Mouse (Mus musculus) liver, embryonic 14.5 days (tissue): ENCODE data around the gene Ggt6. TPM values are rescaled to one million over a fixed set of nuclear protein-coding genes. Genes with fewer than 3 reads are reported as not detected.

Source experiments
- ATAC-seq: fragments of 200-750 bp; cut with Nextera tagmentation; 2 replicates; pipeline ENCODE4 v1.8.0; 2017; ENCODE audit warnings: moderate number of reproducible peaks, mild to moderate bottlenecking, moderate library complexity; ENCODE audit not compliant: insufficient read depth
- DNase-seq, 3 experiments: peaks; one replicate each; pipeline ENCODE4 v3.0.0-alpha.2; 2012 to 2013; ENCODE audit warnings: low read depth in 3 of 3, low spot score in 3 of 3
- H3K27ac ChIP-seq: fragments of 300-500 bp; sonication (generic); 2 replicates; pipeline ENCODE4 v1.5.1; 2014; ENCODE audit warnings: moderate library complexity, mild to moderate bottlenecking, control low read depth, inconsistent platforms
- H3K27me3 ChIP-seq: fragments of 300-500 bp; sonication (generic); 2 replicates; pipeline ENCODE4 v1.6.1; 2014; ENCODE audit warnings: mild to moderate bottlenecking, low read length, moderate library complexity; ENCODE audit not compliant: control insufficient read depth, insufficient read depth
- H3K36me3 ChIP-seq: fragments of 300-500 bp; sonication (generic); replicated peaks from 2 replicates; pipeline ENCODE4 v1.6.1; 2014; ENCODE audit warnings: low read depth; ENCODE audit not compliant: control insufficient read depth, insufficient read depth
- H3K4me1 ChIP-seq, 2 experiments: fragments of 200-500 bp in 1 of 2; fragments of 300-500 bp in 1 of 2; sonication (generic) in 1 of 2; replicated peaks; 2 replicates each; pipeline ENCODE4 v1.6.1; 2012 to 2014; ENCODE audit warnings: antibody characterized with exemption in 1 of 2, inconsistent platforms in 1 of 2, low read length in 1 of 2; ENCODE audit not compliant: control insufficient read depth in 2 of 2, insufficient read depth in 2 of 2
- H3K4me2 ChIP-seq: fragments of 300-500 bp; sonication (generic); 2 replicates; pipeline ENCODE4 v1.6.1; 2014; ENCODE audit warnings: low read depth, mild to moderate bottlenecking, control low read depth, moderate library complexity
- H3K4me3 ChIP-seq, 2 experiments: fragments of 200-500 bp in 1 of 2; fragments of 300-500 bp in 1 of 2; sonication (generic) in 1 of 2; 2 replicates each; pipeline ENCODE4 v1.5.1; 2012 to 2014; ENCODE audit warnings: low read depth in 2 of 2, low read length in 2 of 2, mild to moderate bottlenecking in 2 of 2, control low read depth in 1 of 2, inconsistent platforms in 1 of 2, moderate library complexity in 1 of 2; ENCODE audit not compliant: insufficient read depth in 1 of 2
- H3K9ac ChIP-seq: fragments of 300-500 bp; sonication (generic); replicated peaks from 2 replicates; pipeline ENCODE4 v1.6.1; 2014; ENCODE audit warnings: mild to moderate bottlenecking, control low read depth, moderate library complexity
- H3K9me3 ChIP-seq: fragments of 300-500 bp; sonication (generic); 2 replicates; pipeline ENCODE4 v1.6.1; 2016; ENCODE audit warnings: low read length, mixed read lengths; ENCODE audit not compliant: control insufficient read depth
- CTCF ChIP-seq: IDR thresholded peaks from 2 replicates; pipeline ENCODE4 v1.5.1; 2016; ENCODE audit warnings: antibody characterized with exemption, low read depth, control low read depth
- EP300 ChIP-seq: IDR thresholded peaks from 2 replicates; pipeline ENCODE4 v1.6.1; 2016; ENCODE audit warnings: antibody characterized with exemption, low read depth
- WGBS: fragments of 180-500 bp; shearing (Covaris S2); extraction: QIAGEN DNeasy Blood & Tissue Kit; methylation state at CpG from one replicate; pipeline ENCODE4 v1.1.7; 2014; ENCODE audit not compliant: insufficient replicate concordance; 5-methylcytosine and 5-hydroxymethylcytosine counted together
- polyA plus RNA-seq, 2 experiments: library from polyadenylated mRNA; depleted of rRNA in 1 of 2; stranded (reverse) in 1 of 2; unstranded in 1 of 2; fragments of >200 nt; fragmentation: Nextera tagmentation in 1 of 2; extraction: Ambion mirVana in 1 of 2; gene quantifications; 2 replicates each; pipeline versions ENCODE4 v1.2.1 to v1.2.3; 2012 to 2014

Gene Ggt6
- polyA plus RNA-seq, 2 experiments = 0.10 to 0.25 TPM

DNA sequence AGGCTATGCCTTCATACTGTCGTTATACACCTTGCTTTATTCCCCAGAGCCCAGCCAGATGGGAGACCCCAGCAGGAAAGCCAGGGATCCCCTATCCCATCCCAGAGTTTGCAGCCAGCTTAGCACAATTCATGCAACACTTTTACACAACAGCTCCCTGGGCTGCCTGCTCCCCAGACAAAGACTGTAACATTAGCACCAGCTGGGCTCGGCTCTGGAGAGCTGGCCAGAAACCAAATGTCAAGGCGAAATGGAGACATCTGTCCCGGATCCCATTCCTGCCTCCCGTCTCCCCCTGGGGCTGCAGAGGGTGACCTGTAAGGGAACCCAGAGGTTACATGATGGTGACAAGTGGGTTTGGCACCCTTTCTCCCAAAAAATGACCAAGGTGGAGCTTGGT is 41.7 kb upstream of the Ggt6 start:
- ATAC-seq (no peak), DNase-seq (no peak)
- no peak overlapping the region for H3K27ac ChIP-seq
- 0 out of 4 replicates have a peak, but pooled peaks cover 0 to 2% of the 10 kb centered on the region in 2 experiments for H3K4me1 ChIP-seq
- no peak for TF ChIP-seq EP300
- no peak for TF ChIP-seq CTCF
- H3K9ac ChIP-seq = no peak overlapping the region
- H3K27me3 ChIP-seq = no peaks in the 10 kb centered on the region
- no peaks in the 10 kb centered on the region for H3K9me3 ChIP-seq
- no peak overlapping the region for H3K4me2 ChIP-seq
- WGBS = 52% methylated on average over 5 of the region's 5 CpGs
- no peak overlapping the region for H3K4me3 ChIP-seq
- no peaks in the 10 kb centered on the region for H3K36me3 ChIP-seq

DNA sequence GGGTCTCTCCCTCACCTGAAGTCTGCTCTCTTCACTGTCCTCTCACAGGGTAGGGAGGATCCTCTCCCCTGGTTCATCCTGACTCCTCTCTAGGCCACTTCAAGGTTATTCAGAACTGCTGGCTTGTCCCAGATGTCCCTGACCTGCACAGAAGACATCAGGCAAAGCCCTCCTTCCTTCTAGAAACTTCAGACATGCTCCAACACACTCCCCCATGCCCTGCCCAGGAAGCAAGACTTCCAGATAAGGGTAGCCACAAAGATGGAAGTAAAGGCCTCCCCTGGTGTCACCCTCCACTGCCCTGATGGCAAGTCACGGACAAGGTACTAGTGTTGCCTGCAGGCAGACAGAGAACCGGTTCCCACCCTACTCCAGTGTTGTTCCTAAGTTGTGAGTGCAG is 40.6 kb upstream of the Ggt6 start:
- Histone ChIP-seq H3K9me3 (no peaks in the 10 kb centered on the region), H3K27ac (no peak overlapping the region), H3K27me3 (no peaks in the 10 kb centered on the region), H3K4me3 (no peak overlapping the region), H3K4me2 (no peak overlapping the region), H3K9ac (no peak overlapping the region), H3K4me1 (0 out of 4 replicates have a peak, but pooled peaks cover 0 to 2% of the 10 kb centered on the region in 2 experiments), H3K36me3 (no peaks in the 10 kb centered on the region)
- 33% methylated on average over 2 of the region's 2 CpGs for WGBS
- TF ChIP-seq CTCF = no peak
- TF ChIP-seq EP300 = no peak
- DNase-seq (no peak), ATAC-seq (no peak)

DNA sequence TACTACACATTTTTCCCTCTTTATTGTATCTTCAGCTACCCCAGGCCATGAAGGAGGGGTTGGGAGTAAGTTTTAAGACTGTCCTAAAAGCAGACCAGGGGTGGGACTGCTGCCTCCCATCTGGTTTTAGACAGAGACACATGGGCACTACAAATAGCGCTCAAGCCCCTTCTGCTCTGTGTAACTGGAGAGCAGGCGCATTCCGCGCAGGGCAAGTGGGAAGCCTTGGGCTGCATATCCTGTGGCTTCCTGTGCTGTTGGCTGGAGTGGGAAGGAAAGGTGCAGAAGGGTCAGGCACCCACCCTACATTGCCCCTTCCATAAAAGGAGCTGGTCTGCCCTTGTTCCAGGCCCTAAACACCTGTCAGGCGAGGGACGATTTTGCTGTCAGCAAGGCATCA is 39.7 kb upstream of the Ggt6 start:
- Histone ChIP-seq H3K9me3 (no peaks in the 10 kb centered on the region), H3K4me2 (no peak overlapping the region), H3K4me3 (no peak overlapping the region), H3K27ac (no peak overlapping the region), H3K9ac (no peak overlapping the region), H3K4me1 (0 out of 4 replicates have a peak, but pooled peaks cover 0 to 2% of the 10 kb centered on the region in 2 experiments), H3K27me3 (no peaks in the 10 kb centered on the region), H3K36me3 (no peaks in the 10 kb centered on the region)
- 76% methylated on average over 6 of the region's 6 CpGs for WGBS
- ATAC-seq (no peak), DNase-seq (no peak)
- TF ChIP-seq EP300 (no peak), CTCF (no peak)

DNA sequence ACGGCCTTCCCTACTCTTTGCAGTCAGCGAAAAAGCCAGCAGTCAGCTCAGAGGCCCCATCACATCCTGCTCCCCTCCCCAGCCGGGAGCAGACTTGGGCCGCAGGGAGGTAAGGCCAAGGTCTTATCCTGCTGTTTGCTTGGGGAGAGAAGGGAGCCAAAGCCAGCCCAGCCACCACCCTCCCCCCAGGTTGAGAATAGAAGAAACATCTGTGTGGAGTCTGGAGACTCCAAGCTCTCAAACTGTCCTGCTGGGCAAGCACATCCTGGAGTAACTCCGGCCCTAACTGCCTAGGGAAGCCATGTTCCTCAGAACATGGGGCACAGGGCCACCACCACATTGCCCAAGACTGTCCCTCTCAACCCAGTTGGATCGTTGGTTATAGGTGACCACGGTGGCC is 38.7 kb upstream of the Ggt6 start:
- ATAC-seq (no peak), DNase-seq (no peak)
- TF ChIP-seq CTCF (no peak), EP300 (no peak)
- Histone ChIP-seq H3K27me3 (no peaks in the 10 kb centered on the region), H3K9ac (no peak overlapping the region), H3K4me3 (no peak overlapping the region), H3K4me2 (no peak overlapping the region), H3K4me1 (0 out of 4 replicates have a peak, but pooled peaks cover 0 to 2% of the 10 kb centered on the region in 2 experiments), H3K9me3 (no peaks in the 10 kb centered on the region), H3K36me3 (no peaks in the 10 kb centered on the region), H3K27ac (no peak overlapping the region)
- WGBS = 61% methylated on average over 7 of the region's 7 CpGs

DNA sequence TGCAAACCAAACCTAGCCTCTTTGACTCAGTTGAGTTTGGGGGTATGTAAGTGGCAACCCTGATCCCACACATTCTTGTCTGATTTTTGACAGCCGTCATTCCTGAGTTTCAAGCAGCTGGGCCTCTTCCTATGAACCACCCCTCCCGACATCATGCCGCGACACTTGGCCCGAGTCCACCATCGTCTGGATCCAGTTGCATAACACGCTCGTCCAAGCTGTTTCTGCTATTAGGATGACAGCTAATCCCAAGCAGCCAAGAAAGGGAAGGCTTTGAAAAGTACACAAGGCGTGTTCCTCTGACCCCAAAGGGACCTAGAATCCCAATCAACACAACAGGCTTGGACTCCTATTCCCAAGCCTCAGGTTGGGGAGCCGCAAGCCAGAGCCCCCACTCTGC is 38.3 kb upstream of the Ggt6 start:
- H3K9ac ChIP-seq = no peak overlapping the region
- ATAC-seq = no peak
- DNase-seq = no peak
- no peaks in the 10 kb centered on the region for H3K27me3 ChIP-seq
- H3K9me3 ChIP-seq = no peaks in the 10 kb centered on the region
- 68% methylated on average over 10 of the region's 10 CpGs for WGBS
- TF ChIP-seq EP300 = no peak
- no peak for TF ChIP-seq CTCF
- no peak overlapping the region for H3K4me3 ChIP-seq
- H3K4me2 ChIP-seq = no peak overlapping the region
- H3K36me3 ChIP-seq = no peaks in the 10 kb centered on the region
- H3K27ac ChIP-seq = no peak overlapping the region
- 0 out of 4 replicates have a peak, but pooled peaks cover 0 to 2% of the 10 kb centered on the region in 2 experiments for H3K4me1 ChIP-seq
